Mouse (Mus musculus) cortical plate, adult 2 months (tissue): ENCODE measurements around the gene Syt13. TPM values are rescaled to one million over a fixed set of nuclear protein-coding genes. Genes with fewer than 3 reads are reported as not detected.

ENCODE experiments used
- H3K27ac ChIP-seq: fragments of 200-500 bp; 2 replicates; pipeline ENCODE4 v1.5.1; 2012; ENCODE audit warnings: low read length, control low read depth, inconsistent platforms; ENCODE audit not compliant: insufficient read depth
- H3K4me1 ChIP-seq: fragments of 200-500 bp; 2 replicates; pipeline ENCODE4 v1.6.1; 2011; ENCODE audit warnings: low read length; ENCODE audit not compliant: control insufficient read depth, insufficient read depth
- H3K4me3 ChIP-seq: fragments of 200-500 bp; 2 replicates; pipeline ENCODE4 v1.5.1; 2011; ENCODE audit warnings: mild to moderate bottlenecking, low read length, control low read depth; ENCODE audit not compliant: insufficient read depth
- CTCF ChIP-seq: fragments of 200-500 bp; IDR thresholded peaks from 2 replicates; pipeline ENCODE4 v1.5.1; 2011; ENCODE audit warnings: mild to moderate bottlenecking, control low read depth, low read length; ENCODE audit not compliant: insufficient read depth; ENCODE audit errors: extremely low read depth
- POLR2A ChIP-seq: fragments of 200-500 bp; IDR thresholded peaks from 2 replicates; pipeline ENCODE4 v1.6.1; 2011; ENCODE audit warnings: mild to moderate bottlenecking, low read length, control low read depth; ENCODE audit not compliant: insufficient read depth; ENCODE audit errors: extremely low read depth
- polyA plus RNA-seq: library from polyadenylated mRNA; depleted of rRNA; stranded (reverse); fragments of >200 nt; gene quantifications from 2 replicates; pipeline ENCODE4 v1.2.3, GENCODE M21; 2012; rRNA removed

The Syt13 gene
- polyA plus RNA-seq, 1 experiment = 146 TPM

GRCm38 (mm10) chr2:92989593-92989992 is 74.7 kb downstream of the Syt13 start:
- Histone ChIP-seq H3K27ac (no peak overlapping the region), H3K4me3 (no peak overlapping the region), H3K4me1 (peaks cover 3% of the 10 kb centered on the region; the same call in 1 of the 2 replicates)
- TF ChIP-seq CTCF = no peak
- no peak for TF ChIP-seq POLR2A

GRCm38 (mm10) chr2:92991976-92992375 is 77.1 kb downstream of the Syt13 start:
- no peak overlapping the region for H3K4me3 ChIP-seq
- TF ChIP-seq POLR2A (no peak), CTCF (no peak)
- H3K4me1 ChIP-seq = peaks cover 3% of the 10 kb centered on the region; the same call in 1 of the 2 replicates
- no peak overlapping the region for H3K27ac ChIP-seq

GRCm38 (mm10) chr2:93005028-93005427 is 90.1 kb downstream of the Syt13 start:
- Histone ChIP-seq H3K4me3 (no peak overlapping the region), H3K27ac (no peak overlapping the region), H3K4me1 (no peaks in the 10 kb centered on the region)
- TF ChIP-seq CTCF = no peak
- no peak for TF ChIP-seq POLR2A

Other genes starting within 250 kb of the Syt13 start
- 7.5 and 7.9 TPM in 2 replicates for gene Prdm11, start 131.1 kb downstream of the Syt13 start, polyA plus RNA-seq